Mouse (Mus musculus): Measurements from ENCODE around the gene Spire2. TPM values are rescaled to one million over a fixed set of nuclear protein-coding genes. Genes with fewer than 3 reads are reported as not detected.

The Spire2 gene
- polyA plus RNA-seq, 1 experiment from 2014 or later = 0.80 TPM

GRCm38 (mm10) chr8:123345135-123345534, 12.6 kb downstream of the Spire2 start:
- 67% methylated on average over 8 of the region's 8 CpGs for WGBS (ENCODE audit: insufficient replicate concordance)
- no peak for DNase-seq
- Histone ChIP-seq H3K9me3 (ENCODE audit: low read length) (no peaks in the 10 kb centered on the region), H3K36me3 (replicated peaks; ENCODE audit: insufficient read depth, low read length) (no peaks in the 10 kb centered on the region), H3K4me2 (ENCODE audit: low read depth, low read length) (no peak overlapping the region), H3K4me1 (ENCODE audit: insufficient read depth) (peaks cover 5% of the 10 kb centered on the region; the same call in 1 of the 2 replicates), H3K27ac (ENCODE audit: low read depth) (no peak overlapping the region), H3K9ac (replicated peaks) (no peak overlapping the region), H3K4me3 (ENCODE audit: low read depth, low read length) (no peak overlapping the region), H3K27me3 (ENCODE audit: insufficient read depth, low read length) (no peaks in the 10 kb centered on the region)
- no peak for TF ChIP-seq EP300 (IDR thresholded peaks at IDR 0.05; ENCODE audit: low read depth)
- no peak for TF ChIP-seq CTCF (IDR thresholded peaks at IDR 0.05; ENCODE audit: low read depth)
- ATAC-seq = no peak

GRCm38 (mm10) chr8:123345856-123346255, 13.3 kb downstream of the Spire2 start:
- Histone ChIP-seq H3K27ac (ENCODE audit: low read depth) (no peak overlapping the region), H3K9me3 (ENCODE audit: low read length) (no peaks in the 10 kb centered on the region), H3K4me1 (ENCODE audit: insufficient read depth) (peaks cover 5% of the 10 kb centered on the region; the same call in 1 of the 2 replicates), H3K4me3 (ENCODE audit: low read depth, low read length) (no peak overlapping the region), H3K9ac (replicated peaks) (no peak overlapping the region), H3K36me3 (replicated peaks; ENCODE audit: insufficient read depth, low read length) (no peaks in the 10 kb centered on the region), H3K4me2 (ENCODE audit: low read depth, low read length) (no peak overlapping the region), H3K27me3 (ENCODE audit: insufficient read depth, low read length) (no peaks in the 10 kb centered on the region)
- ATAC-seq (no peak), DNase-seq (no peak)
- TF ChIP-seq EP300 (IDR thresholded peaks at IDR 0.05; ENCODE audit: low read depth) = no peak
- TF ChIP-seq CTCF (IDR thresholded peaks at IDR 0.05; ENCODE audit: low read depth) = no peak
- 72% methylated on average over 6 of the region's 6 CpGs for WGBS (ENCODE audit: insufficient replicate concordance)

- Histone ChIP-seq H3K9me3 (ENCODE audit: low read length) (no peaks in the 10 kb centered on the region), H3K4me3 (ENCODE audit: low read depth, low read length) (no peak overlapping the region), H3K27ac (ENCODE audit: low read depth) (no peak overlapping the region), H3K27me3 (ENCODE audit: insufficient read depth, low read length) (no peaks in the 10 kb centered on the region), H3K4me2 (ENCODE audit: low read depth, low read length) (no peak overlapping the region), H3K36me3 (replicated peaks; ENCODE audit: insufficient read depth, low read length) (no peaks in the 10 kb centered on the region), H3K4me1 (ENCODE audit: insufficient read depth) (peaks cover 2% of the 10 kb centered on the region; the same call in 1 of the 2 replicates), H3K9ac (replicated peaks) (no peak overlapping the region)
- ATAC-seq (no peak), DNase-seq (no peak)
- no peak for TF ChIP-seq CTCF (IDR thresholded peaks at IDR 0.05; ENCODE audit: low read depth)
- TF ChIP-seq EP300 (IDR thresholded peaks at IDR 0.05; ENCODE audit: low read depth) = no peak
- 71% methylated on average over 2 of the region's 2 CpGs for WGBS (ENCODE audit: insufficient replicate concordance)
Measured at GRCm38 (mm10) chr8:123347293-123347692, 14.8 kb downstream of the Spire2 start.

GRCm38 (mm10) chr8:123348237-123348843, 15.8 kb downstream of the Spire2 start:
- Histone ChIP-seq H3K27ac (ENCODE audit: low read depth) (no peak overlapping the region), H3K4me1 (ENCODE audit: insufficient read depth) (peaks cover 2% of the 10 kb centered on the region; the same call in 1 of the 2 replicates)

GRCm38 (mm10) chr8:123349073-123349472, 16.6 kb downstream of the Spire2 start:
- 77% methylated on average over 4 of the region's 4 CpGs for WGBS (ENCODE audit: insufficient replicate concordance)
- TF ChIP-seq CTCF (IDR thresholded peaks at IDR 0.05; ENCODE audit: low read depth) = no peak
- no peak for TF ChIP-seq EP300 (IDR thresholded peaks at IDR 0.05; ENCODE audit: low read depth)
- Histone ChIP-seq H3K27ac (ENCODE audit: low read depth) (no peak overlapping the region), H3K27me3 (ENCODE audit: insufficient read depth, low read length) (no peaks in the 10 kb centered on the region), H3K4me3 (ENCODE audit: low read depth, low read length) (no peak overlapping the region), H3K36me3 (replicated peaks; ENCODE audit: insufficient read depth, low read length) (no peaks in the 10 kb centered on the region), H3K4me2 (ENCODE audit: low read depth, low read length) (no peak overlapping the region), H3K9me3 (ENCODE audit: low read length) (no peaks in the 10 kb centered on the region), H3K9ac (replicated peaks) (no peak overlapping the region), H3K4me1 (ENCODE audit: insufficient read depth) (peaks cover 2% of the 10 kb centered on the region; the same call in 1 of the 2 replicates)
- ATAC-seq = no peak
- DNase-seq = no peak

More at GRCm38 (mm10) chr8:123348237-123348843, 15.8 kb downstream of the Spire2 start:
- ATAC-seq (no peak), DNase-seq (peak; percentile 54)
- Histone ChIP-seq H3K9ac (replicated peaks) (no peak overlapping the region), H3K9me3 (ENCODE audit: low read length) (no peaks in the 10 kb centered on the region), H3K4me2 (ENCODE audit: low read depth, low read length) (no peak overlapping the region), H3K27me3 (ENCODE audit: insufficient read depth, low read length) (no peaks in the 10 kb centered on the region), H3K36me3 (replicated peaks; ENCODE audit: insufficient read depth, low read length) (no peaks in the 10 kb centered on the region), H3K4me3 (ENCODE audit: low read depth, low read length) (no peak overlapping the region)
- WGBS (ENCODE audit: insufficient replicate concordance) = 68% methylated on average over 9 of the region's 9 CpGs
- TF ChIP-seq EP300 (IDR thresholded peaks at IDR 0.05; ENCODE audit: low read depth) = no peak
- no peak for TF ChIP-seq CTCF (IDR thresholded peaks at IDR 0.05; ENCODE audit: low read depth)

GRCm38 (mm10) chr8:123352118-123352517, 19.6 kb downstream of the Spire2 start:
- H3K4me1 ChIP-seq (ENCODE audit: insufficient read depth) = peaks cover 2% of the 10 kb centered on the region; the same call in 1 of the 2 replicates
- no peaks in the 10 kb centered on the region for H3K27me3 ChIP-seq (ENCODE audit: insufficient read depth, low read length)
- H3K36me3 ChIP-seq (replicated peaks; ENCODE audit: insufficient read depth, low read length) = no peaks in the 10 kb centered on the region
- 76% methylated on average over 12 of the region's 12 CpGs for WGBS (ENCODE audit: insufficient replicate concordance)
- no peak overlapping the region for H3K4me2 ChIP-seq (ENCODE audit: low read depth, low read length)
- H3K27ac ChIP-seq (ENCODE audit: low read depth) = no peak overlapping the region
- TF ChIP-seq CTCF (IDR thresholded peaks at IDR 0.05; ENCODE audit: low read depth) = no peak
- no peak overlapping the region for H3K9ac ChIP-seq (replicated peaks)
- H3K4me3 ChIP-seq (ENCODE audit: low read depth, low read length) = no peak overlapping the region
- H3K9me3 ChIP-seq (ENCODE audit: low read length) = no peaks in the 10 kb centered on the region
- ATAC-seq = no peak
- no peak for DNase-seq

All from liver, postnatal 0 days (tissue).